Mouse (Mus musculus): Measurements from ENCODE around the gene Dnm3.
A peak's percentile ranks its signal among the peaks of the same experiment; 100 is the strongest.

Gene Dnm3

DNA sequence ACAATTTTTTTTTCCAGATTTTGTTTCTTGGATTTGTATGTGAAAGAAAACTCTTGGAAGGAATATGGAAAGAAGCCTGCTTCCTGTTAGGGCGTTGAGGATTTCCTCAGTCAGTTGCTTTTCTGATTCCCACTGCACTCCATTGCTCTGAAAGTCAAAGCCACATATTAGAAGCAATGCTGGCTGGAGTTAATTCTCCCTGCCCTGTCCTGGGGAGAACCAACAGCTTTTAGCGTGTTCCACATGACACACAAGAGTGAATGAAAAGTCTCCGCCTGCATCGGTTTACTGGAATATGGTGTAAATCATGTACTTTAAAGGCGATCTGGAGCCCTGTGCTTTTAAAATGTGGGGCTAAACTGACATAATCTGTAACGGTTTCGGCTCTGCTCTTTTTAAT, 424.6 kb downstream of the Dnm3 start:
- peak; percentile 49 for DNase-seq

DNA sequence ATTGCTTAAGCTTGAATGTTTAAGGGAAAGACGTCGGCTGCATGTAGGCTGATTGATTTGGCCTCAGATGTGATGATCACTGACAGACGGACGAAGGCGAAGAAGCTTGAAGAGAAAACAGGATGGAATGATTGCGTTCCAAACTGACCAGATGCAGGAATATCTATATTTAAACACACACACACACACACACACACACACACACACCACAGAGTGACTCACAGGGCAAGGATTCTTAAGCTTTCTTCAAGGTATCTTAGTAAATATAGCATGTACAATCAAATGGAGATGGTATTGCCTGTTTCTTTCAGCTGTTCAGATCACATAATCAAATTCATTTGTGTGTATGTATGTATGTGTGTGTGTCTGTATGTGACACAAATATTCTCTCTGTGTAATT, 425.1 kb downstream of the Dnm3 start:
- DNase-seq, result peak; percentile 28

DNA sequence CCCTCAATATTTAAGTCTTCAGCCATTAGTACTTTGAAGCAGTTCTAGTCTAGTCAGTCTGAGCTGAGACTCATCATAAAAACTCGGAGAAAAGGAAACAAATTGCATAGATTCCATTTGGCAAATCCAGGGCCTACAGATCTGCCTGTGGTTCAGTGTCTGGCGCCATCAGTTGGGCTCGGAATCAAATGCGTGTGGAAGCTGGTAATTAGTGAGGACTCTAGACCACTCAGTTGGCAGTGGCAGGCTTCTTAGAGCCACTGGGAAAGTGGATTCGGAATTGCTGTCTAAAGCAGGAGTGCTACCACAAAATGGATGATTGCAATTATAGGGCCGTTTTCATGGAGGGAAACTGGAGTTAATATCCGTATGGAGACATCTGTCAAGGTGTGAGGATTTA, 425.7 kb downstream of the Dnm3 start:
- peak; percentile 80 for DNase-seq

DNA sequence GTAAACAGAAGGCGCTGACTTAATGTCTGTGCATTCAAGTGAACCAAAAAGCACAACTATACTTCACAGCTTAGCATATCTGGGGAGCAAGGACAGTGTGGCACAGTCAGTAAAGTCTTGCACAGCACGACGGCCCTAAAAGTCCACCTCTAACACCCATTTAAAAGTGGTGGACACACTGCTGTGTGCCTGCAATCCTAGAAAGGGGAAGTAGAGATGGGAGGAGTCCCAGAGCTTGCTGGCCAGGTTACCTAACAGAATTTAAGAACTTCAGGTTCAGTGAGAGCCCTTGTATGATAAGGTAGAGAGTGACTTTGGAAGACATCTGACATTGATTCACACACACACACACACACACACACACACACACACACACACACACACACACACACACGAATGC, 426.1 kb downstream of the Dnm3 start:
- DNase-seq, result peak; percentile 7

DNA sequence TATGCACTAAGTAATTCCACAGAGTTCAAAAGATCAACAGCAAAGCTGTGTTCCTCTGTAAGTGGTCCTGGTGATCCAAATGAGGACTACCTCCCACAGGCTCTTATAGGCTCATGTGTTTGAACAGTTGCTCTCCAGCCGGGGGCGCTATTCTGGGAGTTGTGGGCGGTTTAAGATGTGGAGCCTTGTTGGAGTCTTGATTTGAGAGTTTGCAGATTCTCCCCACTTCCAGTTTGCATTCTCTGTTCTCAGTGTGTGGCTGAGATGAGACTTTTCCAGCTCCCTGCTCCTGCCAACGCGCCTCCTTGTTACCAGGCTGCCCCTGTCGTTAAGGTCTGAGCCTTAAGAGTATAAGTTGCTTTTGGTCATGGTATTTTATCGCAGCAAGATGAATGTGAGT, 430.2 kb downstream of the Dnm3 start:
- DNase-seq, result peak; percentile 82

DNA sequence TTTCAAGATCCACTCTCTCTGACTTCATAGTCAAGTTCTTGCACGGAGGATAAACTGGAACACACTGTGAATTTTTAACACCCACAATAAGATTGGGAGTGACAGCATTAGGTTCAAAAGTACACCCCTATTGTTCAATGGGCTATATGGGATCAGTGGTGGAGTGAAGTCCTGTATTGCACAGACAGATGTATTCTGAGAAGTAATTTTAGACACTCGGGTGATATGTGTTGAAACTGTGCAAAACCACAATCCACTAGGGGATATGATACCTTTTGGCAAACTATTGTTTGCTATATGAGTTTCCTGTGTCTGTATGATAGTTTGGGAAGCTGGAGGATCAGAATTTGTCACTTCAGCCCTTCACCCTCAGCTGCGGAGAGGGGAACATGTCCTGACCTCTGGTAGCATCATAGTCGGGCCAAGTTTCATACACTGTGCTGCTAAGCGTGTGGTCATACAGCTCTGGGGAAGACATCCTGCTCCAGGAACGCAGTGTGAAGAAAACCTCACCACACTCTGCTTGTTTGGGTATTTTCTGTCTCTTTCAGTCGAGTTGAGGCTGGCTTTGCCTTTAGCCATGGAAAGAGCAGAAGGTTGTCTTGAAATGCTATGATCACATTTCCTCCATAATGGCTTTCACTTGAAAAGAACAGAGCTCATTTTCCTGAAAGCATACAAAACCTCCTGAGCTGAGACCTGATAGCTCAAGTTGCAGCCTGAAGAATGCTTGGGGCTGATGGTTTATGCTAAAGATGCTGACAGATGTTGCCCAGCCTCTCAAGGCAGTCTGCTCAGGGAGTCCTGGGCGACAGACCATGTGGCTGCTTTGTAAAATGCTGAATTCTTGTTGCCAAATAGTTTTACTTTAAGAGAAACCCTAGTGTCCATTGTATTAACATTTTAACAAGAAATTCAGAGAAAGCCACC, 433.8 kb downstream of the Dnm3 start:
- peak; percentile 93 for DNase-seq

DNA sequence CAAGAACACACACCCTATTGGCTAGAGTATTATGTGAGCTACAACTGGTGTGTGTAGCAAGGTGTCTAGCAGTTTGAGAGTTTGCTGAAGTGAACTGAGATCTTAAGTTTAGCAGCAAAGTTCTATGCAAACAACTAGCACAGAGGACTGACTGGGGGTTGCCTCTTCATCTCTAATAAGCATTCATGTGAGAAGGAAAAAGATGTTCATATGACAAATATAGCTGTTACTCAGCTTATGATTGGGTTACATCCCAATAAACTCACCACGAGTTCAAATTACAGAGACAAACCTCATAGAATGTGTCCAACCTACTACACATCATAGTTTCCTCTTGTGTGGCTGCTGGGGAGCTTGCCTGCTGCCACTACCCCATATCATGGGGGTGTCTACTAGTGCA, 434.6 kb downstream of the Dnm3 start:
- peak; percentile 52 for DNase-seq

DNA sequence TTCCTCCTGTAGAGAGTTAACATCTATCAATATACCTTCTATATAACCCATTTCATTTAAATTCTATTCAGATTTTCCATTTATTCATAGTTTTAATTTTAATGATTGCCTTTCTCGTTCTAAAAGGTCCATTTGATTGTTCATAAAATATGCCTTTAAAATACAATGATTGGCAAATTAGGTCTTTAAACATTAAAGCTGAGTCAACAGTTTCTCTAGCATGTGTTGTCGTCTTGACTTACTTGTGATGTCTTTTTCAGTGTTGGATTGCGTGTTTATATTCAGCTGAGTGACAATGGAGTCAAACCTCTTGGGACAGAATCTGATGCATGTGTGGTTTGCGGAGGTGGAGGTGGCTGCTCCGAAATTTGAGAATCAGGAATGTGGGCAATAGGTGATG, 435.4 kb downstream of the Dnm3 start:
- DNase-seq, result peak; percentile 79

DNA sequence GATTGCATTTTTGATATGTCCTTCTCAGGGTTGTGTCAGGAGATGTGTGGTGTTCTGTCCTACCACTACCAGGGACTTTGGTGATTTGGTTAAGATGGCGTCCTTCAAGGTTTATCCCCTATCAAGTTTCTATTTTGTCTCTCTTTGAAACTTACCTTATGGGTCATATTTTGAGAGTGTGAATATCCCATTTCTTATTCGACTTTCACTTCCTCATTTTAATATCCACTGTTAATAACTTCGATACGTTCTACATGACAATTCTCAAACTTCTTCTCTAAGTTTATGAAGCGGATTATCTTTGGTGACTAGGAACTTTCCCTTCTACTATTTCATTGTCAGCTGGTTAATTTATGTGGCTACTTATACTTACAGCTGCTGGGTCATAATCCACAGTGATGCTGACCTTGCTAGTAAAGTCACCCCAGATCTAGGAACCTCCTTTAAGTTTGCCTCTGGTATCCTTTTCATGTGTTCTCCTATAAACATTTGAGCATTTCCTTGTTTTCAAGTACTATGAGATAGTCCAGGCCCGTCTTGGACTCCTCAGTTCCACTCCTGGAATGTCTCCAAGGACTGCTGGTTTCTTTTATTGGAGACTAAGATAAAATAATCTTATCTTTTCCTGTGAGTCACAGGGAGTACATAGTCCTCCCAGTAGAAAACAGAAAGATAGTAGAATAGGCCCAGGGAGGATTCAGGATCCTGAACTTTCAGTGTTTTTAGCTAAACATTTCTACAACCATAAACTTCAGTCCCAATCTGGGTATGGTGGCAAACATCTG, 437.2 kb downstream of the Dnm3 start:
- peak; percentile 94 for DNase-seq

DNA sequence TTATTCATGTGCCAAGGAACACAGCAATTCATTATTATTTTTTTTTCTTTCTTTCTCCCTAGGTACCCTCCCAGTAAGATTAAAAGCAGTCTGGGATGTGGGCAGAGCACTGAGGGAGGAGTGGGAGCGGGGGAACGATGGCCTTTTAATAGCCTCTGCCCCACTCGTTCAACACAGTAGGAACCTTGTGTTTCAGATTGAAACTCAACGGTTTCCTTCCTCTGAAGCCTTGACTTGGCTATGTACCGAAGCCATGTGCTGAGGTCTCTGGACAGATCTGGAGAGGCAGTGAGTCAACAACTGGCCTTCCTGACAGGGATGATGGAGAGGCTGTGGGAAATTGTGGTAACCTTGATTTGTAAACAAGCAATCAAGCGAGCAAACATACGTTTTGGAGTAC, 438.0 kb downstream of the Dnm3 start:
- DNase-seq, result peak; percentile 96

DNA sequence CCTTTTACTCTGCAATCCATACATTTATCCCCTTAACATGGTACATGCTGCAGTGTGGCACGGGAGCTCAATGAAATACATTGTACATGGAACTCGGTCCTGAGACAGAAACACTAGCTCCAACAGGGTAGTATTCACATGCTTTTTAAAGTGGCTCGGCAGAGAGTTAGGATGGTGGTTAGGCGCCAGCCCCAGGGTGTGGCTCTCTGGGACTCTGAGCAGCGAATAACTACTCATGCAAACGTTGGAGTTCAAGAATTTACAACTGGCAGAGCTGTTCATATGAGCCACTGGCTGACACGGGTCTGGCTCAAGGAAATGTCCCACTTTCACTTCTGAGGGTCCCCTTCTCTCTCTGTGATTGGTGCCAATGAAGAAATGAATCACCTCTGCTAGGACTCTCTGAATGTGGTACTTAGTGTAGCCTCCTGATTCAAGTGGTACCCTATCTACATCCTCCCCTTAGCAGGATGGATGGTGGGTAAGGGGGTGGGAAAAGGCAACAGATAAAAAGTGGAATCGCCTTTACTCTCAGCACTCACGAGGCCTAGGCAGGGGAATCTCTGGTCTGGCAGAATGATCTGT, 438.7 kb downstream of the Dnm3 start:
- DNase-seq, result peak; percentile 97

DNA sequence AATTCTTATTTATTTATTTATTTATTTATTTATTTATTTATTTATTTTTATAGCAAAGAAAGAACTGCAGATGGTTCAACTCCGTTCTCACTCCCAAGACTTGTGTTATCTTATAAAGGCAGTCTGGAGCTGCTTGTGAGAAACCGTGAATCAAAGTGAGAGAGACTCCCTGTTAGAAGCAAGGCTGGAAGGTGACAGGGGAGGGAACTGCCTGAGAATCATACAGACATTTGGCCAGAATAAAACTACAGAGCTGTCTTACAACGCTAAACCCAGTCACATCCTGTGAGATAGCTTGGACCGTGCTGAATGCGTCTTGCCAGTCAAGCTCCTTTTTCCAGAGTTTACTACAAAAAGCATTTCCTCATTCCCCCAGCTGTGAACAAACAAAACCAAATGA, 439.4 kb downstream of the Dnm3 start:
- peak; percentile 90 for DNase-seq

DNA sequence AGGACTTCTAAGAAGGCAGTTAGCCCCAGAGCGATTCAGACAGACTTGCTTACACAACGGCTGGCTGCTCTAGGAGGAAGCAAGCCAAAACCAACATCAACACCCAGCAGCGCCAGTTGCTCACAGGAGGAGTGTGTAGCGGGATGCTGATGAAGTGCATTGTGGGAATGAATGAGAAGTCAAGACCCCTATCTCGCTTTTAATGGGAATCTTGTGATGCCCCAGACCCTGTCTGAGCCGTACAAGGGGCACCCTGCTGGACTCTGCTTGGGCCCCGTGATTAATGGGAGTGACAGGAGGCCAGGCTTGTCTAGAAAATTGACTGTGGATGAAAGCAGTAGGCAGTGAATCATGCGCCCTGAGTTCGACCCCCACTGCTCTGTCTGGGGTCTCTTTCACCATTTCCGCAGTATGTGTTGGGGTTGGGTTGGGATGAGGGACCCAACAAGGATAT, 439.8 kb downstream of the Dnm3 start:
- DNase-seq, result peak; percentile 99

DNA sequence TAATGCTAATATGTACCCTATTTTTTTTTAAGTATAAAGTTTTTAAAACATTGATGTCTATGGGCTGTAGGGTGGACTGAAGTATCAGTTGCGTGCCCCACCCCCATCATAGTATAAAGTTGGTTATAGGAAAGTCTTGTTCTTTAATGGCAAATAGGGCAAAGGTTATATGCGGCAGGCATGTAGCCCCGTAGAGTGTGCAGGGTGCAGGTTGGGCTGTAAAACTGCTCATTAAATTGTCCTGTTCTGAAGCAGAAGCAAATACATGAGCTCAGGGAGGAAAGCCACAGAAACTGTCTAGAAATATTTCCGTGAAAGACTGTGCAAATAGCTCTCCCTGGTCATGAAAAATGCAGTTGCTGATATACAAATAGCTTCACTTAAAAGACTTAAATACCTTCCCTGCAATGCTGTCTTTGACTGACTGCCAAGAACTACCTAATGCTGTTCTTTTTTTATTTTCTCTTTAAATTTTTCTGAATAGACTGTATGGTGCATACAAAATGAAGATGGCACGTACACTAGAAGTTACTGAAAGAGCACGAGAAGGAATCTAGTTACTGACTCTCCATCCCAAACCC, 440.6 kb downstream of the Dnm3 start:
- no peak for DNase-seq

DNA sequence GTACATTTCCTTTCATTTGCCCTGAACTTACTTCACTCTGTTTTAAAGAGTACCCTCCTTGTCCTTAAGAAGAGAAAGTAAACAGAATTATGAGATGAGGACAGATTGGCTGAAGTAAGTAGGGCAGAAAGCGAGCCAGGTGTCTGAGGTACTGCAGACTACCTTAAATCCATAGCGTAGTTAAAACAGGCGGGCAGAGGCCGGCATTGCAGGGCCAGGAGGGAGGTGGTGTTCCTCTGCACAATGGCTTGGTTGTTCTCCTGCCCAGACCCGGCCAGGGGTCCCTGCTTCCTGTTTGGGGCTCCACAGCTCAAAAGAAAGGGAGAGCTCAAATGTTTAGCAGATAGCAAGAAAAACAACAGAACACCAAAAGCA, 441.4 kb downstream of the Dnm3 start:
- DNase-seq, result no peak

DNA sequence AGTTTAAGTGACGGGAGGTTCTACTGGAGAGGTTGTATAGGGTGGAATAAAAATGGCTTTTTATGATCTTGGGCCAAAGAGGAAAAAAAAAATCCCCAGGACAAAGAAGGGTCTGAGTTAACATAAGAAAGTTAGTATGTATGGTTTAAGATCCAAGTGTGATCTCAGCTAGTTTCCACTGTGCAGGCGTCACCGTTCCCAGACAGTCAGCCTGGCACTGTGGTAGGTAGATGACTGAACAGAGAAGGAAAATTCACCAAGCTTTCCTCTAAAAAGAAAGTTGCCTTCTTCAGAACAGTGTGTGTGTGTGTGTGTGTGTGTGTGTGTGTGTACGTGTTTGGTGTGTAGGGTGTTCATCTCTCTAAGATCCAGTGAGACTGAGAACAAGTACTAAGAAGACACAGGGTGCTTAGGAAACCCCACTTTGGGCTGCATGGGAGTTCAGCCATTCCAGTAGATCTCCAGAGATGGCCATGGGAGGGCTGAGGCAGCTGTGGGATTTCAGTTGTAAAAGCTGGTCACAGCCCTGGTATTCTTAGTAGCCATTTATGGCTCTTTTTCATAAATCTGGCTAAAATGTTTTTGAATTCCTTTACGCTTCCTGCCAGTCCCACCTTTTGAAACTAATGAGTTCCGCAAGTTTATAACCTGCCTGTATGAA, 441.9 kb downstream of the Dnm3 start:
- no peak for DNase-seq

DNA sequence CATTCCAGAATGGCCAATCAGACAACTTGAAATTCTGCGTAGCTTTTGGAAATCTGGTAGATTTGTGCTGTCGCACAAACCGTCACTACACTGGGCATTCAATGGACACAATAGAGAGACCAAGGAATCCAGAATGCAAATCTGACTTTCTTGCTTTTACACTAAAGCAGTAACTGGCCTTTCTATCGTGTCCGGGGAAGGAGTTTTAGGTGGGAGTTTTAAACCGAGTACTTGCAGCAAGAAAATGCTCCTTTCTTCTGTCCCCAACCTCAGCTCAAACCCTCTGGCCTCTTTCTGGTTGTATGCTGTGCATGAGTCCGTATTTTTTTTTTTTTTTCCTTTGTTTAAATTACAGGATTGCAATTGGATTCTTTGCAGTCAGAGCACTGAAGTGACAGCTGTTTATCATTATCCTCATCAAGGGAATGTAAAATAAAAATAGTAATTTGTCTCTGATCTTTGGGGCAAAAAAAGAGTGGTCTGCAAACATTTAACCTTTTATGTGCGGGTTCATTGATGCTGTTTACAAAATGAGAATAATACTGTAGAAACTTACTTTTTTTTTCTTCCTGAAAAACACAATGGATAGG, 454.1 kb downstream of the Dnm3 start:
- DNase-seq, result no peak

DNA sequence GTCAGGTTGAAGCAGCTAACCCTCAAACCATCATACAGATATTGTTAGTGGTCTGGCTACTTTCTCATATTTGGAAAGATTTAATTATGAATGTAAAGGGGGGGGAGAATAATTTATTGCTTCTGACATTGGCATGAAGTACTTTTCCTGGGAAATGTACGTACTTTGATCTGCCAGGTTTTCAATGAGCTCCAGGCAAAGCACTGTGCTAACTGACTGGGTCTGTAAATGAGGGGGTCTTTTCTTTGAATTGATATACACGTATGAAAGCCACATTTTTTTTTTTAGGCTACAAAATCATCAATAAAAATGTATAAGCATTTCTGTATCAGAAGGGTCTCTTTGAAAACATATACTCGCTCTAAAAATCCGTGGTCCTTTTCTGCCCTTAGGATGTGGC, 457.1 kb downstream of the Dnm3 start:
- DNase-seq, result no peak

DNA sequence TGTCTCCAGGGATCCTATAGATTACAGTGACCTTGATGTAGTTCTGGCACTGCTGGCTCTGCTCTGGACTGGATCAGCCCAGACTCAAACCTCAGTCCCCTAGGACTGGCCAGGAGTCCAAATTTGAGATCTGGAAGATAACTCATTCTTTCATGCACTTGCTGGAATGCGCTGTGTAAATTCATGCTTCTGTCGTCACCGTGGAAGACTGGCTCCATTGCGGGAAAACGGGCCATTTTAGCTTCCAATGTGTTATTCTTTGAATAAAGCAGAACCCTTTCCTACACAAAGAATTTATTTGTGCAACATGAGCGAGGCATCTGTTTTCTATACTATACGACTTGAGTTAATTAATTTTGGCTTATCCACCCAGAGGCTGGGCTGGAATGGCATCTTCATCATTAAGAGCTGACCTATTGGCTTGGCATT, 457.5 kb downstream of the Dnm3 start:
- DNase-seq, result no peak

DNA sequence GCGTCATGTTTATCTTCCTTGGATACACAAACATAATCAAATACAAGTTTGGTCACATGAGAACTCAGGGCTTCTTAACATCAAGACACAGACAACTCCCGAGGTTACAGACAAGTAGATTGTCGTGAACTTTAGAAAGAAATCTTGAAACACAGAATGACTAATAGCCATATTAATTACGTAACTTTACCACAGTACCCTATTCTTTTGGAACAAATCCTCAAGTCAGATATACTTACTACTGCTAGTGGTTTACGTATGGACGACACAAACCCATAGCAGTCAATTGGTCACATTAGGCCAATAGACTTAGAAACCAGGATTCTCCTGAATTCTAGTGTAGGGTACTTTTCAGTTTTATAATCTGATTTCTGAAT, 459.2 kb downstream of the Dnm3 start:
- no peak for DNase-seq

DNA sequence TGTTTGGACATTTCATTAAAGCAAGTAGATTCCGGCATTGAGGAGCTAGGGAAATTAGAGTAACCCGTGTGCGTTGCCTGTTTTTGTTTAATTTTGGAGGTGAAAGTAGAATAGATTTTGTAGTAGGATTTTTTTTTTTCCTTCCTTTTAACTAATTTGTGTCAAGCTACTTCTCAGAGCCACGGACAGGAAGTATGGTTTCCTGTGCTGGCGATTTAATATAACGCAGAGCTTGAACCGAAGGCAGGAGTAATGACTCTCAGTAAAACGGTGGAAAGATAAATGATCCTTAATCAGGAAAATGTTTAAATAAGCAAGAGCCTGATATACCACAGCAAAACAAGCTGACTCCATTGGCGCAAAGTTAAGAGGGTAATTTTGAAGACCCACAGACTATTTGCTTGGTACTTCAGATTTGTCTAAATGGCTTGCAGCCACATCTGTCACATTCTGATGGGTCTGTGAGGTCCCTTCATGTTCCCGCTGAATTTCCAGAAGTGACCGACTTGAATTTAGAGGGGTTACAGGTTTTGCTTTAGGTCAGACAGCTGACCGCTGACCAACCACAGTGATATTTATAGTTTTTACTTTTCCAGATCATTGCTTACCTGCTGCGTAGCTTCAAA, 459.7 kb downstream of the Dnm3 start:
- DNase-seq, result peak; percentile 68

DNA sequence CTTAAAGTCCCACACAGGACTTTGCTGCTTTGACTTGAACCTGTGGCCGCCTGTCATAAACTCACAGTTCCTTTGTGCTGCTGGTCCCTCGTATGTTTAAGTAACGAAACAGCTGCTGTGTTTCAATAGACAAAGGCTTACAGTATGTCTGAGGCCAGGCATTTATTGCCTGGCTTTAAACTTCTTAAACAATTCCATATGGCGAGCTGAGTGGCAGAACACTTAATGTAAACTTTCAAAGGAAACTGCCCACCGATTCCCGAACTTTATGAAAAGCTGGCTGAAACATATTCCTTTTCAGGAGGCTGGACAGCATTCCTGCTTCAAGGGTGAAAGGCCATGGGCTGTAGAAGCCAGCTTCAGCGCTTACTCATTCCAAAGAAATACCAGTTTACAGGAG, 460.9 kb downstream of the Dnm3 start:
- peak; percentile 79 for DNase-seq

Measured in heart, adult 11 months (tissue).